Mouse (Mus musculus): ENCODE results near the gene Kcnd3. TPM values are rescaled to one million over a fixed set of nuclear protein-coding genes. Genes with fewer than 3 reads are reported as not detected.
A peak's percentile ranks its signal among the peaks of the same experiment; 100 is the strongest.

Gene Kcnd3
- polyA plus RNA-seq, 1 experiment = 42.6 TPM

DNA sequence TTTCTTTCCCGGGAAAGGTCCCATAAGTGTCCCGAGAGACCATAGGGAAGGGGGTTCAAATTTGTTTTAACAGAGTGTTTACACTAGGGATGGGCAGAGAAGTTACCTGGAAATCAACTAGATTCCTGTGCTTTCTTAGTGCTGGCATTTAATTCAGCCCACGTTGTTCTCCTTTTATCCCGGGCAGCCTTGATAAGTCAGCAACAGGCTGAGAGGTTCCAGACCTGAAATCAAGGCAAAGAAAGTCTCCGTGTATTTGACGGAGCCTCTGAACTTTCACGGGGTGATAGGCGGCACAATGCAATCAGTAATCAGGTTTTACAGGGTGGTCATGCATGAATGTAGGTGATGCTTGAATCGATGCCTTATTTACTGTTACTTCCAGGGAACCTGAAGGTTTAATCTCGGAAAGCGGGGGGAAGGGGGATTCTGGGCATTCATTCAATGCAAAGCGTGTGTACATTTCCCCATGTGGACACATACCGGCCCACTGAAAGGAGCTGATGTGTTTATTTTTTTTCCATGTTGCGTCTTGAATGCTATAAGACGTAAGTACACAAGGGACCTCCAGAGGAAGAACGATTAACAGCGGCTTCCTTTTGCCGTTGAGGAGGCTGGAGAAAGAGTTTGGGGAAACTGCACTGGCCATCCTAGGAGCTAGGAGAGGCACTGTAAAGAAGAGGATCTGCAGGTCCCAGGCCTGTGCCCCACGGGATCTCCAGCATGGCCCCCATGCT, 1.3 kb downstream of the Kcnd3 start:
- DNase-seq (ENCODE audit: extremely low spot score in 1 of 2, low spot score in 1 of 2) = no peak

DNA sequence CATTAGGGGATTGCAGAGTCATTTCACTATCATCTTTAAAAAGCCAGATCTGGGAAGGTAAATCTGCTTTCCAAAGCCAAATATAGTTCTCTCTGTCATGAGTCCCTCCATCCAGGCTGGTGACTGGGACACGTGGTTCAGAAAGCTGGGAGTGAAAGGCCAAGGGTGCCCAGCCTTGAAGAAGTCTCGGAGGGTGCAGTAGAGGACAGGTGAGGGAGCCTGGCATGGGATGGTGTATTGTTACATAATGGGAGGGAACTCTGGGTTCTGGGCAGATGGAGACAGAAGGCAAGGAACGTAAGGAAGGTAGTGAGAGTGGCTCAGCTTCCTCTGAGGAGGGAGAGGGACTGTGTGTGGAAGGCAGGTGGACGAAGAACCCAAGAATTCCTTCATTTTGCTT, 5.5 kb downstream of the Kcnd3 start:
- no peak for DNase-seq (ENCODE audit: extremely low spot score in 1 of 2, low spot score in 1 of 2)

DNA sequence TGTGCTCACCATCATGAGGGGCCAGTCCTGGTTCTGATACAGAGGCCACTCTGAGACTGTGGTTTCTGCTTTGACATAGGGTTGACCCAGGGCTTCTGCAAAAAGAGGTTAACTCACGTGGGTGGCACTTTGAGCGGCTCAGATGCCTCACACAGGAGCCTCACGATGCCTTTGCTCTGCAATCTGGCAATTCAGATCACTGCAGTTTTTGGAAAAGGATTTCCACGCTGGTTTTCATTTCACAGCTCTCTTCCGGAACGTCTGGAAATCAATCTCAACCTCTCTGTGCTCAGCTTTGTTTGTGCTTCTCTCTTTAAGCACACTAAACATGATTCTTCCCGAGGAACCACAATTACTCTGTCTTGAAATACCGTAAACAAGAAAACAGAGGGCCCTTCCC, 14.4 kb downstream of the Kcnd3 start:
- DNase-seq (ENCODE audit: extremely low spot score in 1 of 2, low spot score in 1 of 2) = no peak

DNA sequence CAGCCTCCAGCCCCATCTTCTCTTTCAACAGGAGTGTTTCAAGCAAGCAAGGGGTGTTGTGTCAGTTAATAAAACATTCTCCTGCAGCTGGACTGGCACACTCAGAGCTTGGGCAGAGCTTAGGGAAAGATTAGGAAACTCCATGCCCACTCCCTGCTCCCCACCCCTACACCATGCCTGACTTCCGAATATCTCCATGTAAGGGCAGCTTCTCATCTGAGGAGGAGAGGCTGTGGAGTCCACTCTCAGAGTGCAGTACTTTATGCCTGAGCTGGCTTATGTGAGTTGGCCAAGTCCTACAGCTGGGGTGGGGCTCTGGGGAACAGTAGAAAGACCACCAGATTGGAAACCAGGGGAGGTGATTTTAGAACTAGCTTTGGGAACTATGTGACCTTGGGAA, 20.4 kb downstream of the Kcnd3 start:
- DNase-seq (ENCODE audit: extremely low spot score in 1 of 2, low spot score in 1 of 2) = no peak

DNA sequence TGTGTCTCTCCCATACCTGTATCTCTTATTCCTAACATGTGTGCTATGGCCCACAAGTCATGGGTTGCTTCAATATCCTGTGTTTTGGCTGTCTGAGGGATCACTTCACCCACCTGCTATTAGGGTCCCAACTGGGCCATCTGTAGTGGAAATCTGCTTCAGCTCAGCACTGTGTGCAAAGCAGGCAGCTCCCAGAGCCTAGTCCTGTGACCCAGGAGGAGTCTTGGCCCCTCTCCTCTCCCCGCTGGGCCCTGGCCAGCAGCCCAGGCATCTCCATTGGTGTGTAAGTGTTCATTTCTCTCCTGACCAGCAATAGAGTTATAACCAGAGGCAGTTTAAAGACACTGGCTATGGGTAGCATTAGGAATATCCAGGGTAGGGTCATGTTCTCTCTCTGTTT, 24.3 kb downstream of the Kcnd3 start:
- no peak for DNase-seq (ENCODE audit: extremely low spot score in 1 of 2, low spot score in 1 of 2)

DNA sequence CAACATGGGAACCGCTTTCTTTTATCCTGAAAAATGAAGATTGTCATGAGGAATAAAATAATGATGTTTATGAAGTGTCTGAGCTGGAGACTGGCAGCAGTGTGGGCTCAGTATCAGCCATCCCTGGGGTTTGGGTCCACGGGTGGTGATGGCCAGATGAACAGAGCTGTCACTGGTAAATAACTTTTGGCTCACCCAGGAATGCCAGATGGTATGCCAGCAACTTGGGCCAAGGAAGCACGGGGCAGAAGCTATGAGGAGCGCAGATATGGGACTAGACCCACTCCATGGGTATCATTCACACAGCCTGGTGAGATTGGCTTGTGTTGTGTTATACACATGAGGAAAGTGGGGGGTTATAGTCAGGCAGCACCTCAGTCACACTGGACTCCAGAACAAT, 26.7 kb downstream of the Kcnd3 start:
- DNase-seq (ENCODE audit: extremely low spot score in 1 of 2, low spot score in 1 of 2) = no peak

DNA sequence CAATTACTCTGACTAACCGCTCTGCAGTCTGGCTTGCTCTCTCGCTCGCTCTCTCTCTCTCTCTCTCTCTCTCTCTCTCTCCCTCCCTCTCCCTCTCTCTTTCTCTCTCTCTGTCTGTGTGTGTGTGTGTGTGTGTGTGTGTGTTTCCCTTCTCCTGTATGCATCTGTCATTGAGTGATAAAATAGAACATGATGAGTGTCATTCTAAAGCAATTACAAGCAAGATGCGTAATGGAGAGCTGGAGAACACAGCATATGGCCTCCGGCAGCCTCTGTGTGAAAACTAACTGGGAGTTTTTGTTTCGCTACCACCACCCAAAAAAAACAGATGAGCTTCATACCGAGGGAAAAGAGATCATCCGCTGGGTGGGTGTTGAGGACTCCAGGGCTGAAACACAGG, 29.3 kb downstream of the Kcnd3 start:
- no peak for DNase-seq (ENCODE audit: extremely low spot score in 1 of 2, low spot score in 1 of 2)

DNA sequence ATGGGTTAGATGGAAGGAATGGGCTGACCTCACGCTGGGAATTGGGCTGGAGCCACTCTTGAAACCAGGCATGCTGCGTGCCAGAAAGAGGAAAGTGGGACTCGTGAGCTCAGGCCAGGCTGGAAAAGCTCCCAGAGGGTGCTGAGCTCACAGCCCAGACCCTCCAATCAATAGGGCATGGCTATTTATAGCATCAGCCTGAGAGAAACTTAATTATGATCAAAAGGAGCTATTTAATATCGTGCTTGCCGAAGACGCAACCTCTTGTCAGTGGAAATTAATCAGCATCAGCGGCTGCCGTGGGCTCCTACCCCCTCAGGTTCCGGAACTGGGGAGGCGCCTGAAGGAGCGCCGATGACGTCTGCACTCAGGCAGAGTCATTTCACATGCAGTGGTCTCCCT, 31.5 kb downstream of the Kcnd3 start:
- no peak for DNase-seq (ENCODE audit: extremely low spot score in 1 of 2, low spot score in 1 of 2)

DNA sequence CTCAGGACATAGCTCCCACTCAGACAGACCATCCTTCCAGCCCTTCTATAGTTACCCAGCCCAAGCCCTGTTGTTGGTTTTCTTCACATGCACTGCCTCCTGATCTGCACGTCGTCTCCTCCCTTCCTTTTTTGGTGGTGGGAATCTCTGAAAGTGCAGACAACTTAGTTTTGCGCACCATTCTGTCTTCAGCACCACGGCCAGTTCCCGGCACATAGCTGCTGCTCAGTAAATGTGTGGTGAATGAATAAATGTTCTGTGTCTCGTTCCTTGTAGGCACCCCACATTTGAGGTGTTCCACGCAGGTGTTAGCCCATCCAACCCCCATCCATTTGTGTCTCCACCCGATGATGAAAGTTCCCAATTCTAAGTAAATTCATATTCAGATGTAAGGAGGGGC, 35.0 kb downstream of the Kcnd3 start:
- no peak for DNase-seq (ENCODE audit: extremely low spot score in 1 of 2, low spot score in 1 of 2)

DNA sequence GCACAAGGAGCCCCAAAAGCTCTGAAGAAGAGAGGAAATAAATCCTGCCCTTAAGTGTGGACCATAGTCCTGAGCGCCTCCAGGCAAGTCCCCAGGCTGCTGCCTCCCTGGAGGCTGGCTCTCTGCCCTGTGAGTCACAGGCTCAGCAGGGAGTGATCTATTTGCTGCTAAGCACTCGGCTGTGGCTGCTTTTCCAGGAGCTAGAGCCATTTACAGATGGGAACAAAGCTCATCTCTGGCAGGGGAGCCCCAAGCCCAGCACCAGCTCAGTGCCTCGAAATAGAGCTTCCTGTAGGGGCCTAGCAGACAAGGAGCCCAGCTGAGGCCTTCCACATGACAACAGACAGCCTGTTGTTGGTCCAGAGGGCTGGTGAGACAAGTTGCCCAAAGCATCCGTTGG, 37.5 kb downstream of the Kcnd3 start:
- peak; percentile 71 to 85 for DNase-seq (ENCODE audit: extremely low spot score in 1 of 2, low spot score in 1 of 2)

DNA sequence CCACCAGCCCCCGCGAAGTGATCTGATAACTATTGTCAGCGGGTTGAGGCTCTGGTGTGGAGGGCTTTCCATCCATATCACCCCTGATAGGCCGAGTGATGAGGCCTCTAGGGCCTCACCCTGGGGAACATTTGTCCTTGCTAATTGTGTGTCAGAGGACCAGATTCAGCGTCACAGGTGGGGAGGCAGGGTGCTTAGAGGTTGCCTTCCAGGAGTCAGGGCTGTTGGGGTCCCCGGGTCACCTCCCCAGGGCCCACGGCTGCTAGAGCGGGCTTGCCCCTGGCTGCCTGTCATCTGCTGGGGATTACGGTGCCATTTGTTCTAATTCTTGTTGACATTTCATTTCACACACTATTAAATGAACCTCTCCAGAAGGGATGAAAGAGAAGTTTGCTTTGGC, 42.8 kb downstream of the Kcnd3 start:
- no peak for DNase-seq (ENCODE audit: extremely low spot score in 1 of 2, low spot score in 1 of 2)

DNA sequence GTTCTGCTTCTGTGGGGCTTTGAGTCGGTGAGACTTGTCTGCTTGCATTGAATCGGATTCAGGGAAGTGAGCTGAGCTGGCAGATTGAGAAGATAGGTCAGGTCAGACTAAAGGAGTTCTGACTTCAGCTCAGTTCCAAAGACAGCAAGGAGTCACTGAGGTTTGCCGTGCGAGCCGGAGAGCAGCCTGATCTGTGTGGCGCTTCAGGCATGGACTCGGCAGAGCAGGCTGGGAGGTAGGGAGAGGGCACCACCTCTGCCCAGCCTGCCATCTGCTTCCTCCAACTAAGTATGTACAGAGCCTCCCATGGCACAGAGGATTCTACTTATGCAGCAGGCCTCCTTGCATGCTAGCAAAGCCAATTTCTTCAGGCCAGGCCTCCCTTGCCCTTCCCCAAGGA, 44.1 kb downstream of the Kcnd3 start:
- DNase-seq (ENCODE audit: extremely low spot score in 1 of 2, low spot score in 1 of 2) = no peak

DNA sequence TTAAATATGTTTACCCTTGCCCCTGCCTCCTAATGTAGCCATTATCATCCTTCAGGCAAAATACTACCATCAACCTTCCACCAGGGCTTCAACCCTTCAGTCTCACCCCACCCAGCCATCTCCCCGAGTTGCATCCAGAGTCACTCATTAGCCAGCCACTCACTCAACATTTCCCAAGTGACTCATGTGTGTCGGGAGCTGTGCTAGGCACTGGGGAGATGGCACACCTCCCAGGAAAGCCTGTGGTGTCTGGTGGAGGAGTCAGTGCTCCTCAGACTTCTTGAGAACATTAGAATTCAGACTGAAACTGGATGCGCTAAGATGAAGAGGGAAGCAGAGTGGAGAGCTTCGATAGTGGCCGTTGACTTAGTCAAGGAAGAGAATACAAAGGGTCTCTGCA, 44.8 kb downstream of the Kcnd3 start:
- DNase-seq (ENCODE audit: extremely low spot score in 1 of 2, low spot score in 1 of 2) = no peak

DNA sequence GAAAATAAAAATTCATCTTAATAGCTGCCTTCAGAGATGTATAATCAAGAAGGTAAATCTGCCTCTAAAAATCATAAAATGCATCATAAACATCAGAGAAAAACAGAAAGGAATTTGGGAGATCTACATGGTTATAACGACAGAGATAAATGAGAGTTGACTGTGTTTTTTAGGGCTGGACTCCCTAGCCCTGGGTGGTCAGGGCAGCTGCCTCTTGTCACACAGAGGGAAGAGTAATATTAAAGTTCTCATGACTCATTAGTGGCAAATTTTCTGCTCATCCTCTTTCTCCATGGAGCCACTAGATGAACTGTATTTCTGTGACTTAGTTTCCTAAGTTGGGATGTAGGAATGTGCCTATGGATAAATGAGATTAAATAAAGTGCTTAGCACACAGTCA, 48.9 kb downstream of the Kcnd3 start:
- DNase-seq (ENCODE audit: extremely low spot score in 1 of 2, low spot score in 1 of 2) = no peak

DNA sequence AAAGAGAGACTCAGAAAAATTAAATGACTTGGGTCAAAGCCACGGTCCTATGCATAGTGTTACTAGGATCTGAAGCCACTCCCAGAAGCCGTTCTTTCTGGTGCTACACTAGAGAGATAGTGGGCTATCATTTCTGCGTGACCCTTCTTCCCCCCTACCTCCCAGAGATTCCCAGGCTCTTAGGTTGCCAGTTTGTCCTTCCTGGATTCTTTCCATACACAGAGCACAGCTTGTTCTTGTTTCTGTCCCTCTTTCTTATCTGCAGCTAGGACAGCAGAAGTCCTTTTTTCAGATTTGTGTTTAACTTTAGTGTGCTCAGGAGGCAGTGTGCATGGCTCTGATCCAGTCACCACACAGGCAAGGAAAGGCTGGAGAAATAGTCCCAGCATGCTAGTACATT, 52.1 kb downstream of the Kcnd3 start:
- DNase-seq (ENCODE audit: extremely low spot score in 1 of 2, low spot score in 1 of 2) = no peak

DNA sequence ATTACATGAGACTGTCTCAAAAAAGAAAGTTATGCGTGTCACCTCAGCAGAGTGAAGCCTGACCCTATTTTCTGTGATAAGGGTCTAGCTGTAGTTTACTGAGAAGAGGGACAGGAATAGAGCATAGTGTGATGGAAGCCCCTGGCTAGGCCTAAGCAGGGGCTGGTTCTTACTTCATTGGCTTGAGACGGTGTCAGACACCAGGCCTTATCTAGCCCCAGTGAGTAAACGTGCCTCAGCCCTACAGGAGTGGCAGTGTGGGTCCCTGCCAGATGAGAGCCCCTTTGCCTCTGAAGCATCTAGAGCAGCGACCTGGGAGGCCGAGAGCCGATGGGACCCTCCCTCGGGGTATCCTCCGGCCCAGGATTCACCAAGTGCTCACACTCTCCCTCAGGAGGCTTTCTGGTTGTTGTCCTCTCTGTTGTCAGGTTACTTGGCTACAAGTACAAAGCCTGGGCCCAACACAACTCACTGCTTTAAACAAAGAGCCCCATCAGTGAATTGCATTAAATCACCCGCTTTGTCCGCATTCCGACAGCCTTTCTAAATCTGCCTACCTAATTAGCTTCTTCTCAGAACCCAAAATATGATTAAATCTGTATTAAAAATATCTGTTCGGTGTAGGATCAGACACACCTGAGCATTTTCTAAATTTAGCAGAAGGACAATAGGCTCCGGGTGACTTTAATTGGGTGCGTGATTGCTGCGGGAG, 53.2 kb downstream of the Kcnd3 start:
- DNase-seq (ENCODE audit: extremely low spot score in 1 of 2, low spot score in 1 of 2) = no peak

DNA sequence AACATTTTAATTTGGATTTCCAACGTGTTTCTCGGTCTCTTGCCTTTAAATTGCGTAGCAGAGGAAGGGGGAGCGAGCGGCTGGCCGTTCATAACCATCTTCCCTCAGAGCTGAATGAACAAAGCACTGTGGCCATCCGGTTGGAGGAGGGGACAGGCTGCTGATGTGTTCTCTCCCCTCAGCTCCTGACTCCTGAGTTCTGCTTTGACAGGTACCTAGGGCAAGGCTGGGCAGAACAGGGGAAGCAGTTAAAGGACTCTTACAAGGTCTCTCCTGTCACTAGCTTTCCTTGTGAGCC, 53.7 kb downstream of the Kcnd3 start:
- no peak for DNase-seq (ENCODE audit: extremely low spot score in 1 of 2, low spot score in 1 of 2)

DNA sequence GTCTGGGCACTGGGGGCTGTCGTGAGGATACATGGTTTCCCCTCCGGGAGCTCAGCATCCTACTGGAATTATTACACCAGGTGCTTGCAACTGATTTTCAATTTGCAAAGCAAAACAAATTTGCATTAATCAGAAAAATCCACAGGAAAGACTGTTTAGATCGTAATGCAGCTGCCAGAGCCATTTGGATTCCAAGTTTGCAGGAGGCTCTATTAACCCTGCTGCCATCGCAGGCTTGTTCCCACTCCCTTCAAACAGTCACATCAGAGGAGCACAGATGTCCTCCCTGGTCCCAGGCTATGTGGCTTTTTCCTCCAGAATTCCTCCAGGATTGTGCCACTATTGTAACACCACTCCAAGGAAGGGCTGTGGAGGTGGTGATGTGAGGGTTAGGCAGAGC, 54.5 kb downstream of the Kcnd3 start:
- no peak for DNase-seq (ENCODE audit: extremely low spot score in 1 of 2, low spot score in 1 of 2)

DNA sequence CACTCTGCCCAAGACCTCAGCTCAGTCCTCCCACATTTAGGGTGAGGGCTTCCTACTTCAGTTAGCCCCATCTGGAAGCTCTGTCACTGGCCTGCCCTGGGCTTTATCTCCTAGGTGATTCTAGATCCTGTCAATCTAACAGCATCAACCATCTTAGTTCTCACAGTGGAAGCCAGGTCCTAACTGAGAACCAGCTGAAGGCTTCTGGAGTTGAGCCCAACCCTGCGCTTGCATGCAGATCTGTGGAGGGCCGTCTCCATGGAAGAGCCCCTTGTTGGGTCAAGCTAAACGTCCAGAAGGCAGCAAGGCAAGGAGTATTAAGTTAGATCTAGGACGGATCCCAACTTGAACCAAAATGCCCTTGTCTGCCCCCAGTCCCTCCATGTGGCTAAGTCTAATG, 57.2 kb downstream of the Kcnd3 start:
- DNase-seq (ENCODE audit: extremely low spot score in 1 of 2, low spot score in 1 of 2) = no peak

DNA sequence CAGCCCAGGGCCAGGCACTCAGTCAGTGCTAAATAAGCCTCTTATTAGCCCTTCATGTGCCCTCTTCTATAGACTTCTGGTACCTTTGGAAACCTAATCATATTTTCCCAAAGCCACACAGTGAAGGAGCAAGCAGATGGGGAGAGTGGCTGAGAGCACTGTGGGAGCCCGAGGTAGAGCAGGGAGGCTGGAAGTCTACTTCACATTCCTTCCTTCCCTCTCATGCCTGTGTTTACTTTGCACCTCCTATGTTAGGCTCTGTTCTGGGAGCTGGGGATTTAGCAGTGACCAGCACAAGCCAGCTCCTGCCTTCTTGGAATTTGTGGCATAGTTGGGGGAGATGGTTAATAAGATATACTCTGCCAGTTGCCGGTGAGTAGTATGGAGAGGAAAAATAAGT, 59.7 kb downstream of the Kcnd3 start:
- DNase-seq (ENCODE audit: extremely low spot score in 1 of 2, low spot score in 1 of 2) = no peak

DNA sequence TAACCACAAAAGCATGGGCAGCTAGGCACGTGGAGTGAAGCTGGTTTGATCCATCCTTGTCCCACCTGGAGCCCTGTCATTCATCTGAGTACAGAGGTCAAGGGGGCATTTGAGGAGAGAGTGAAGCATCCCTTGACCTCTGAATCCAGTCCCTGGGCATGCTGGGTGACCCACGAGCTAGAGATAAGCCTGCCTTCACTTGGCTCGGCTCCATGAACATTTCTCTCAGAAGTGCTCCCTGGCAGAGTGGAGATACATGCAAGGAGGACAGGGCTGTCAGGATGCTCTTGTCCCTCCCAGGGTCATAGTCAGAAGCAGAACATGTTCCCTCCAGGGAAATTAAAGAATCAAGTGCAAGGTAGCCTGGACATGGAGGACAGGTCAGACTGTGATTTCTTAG, 62.1 kb downstream of the Kcnd3 start:
- DNase-seq (ENCODE audit: extremely low spot score in 1 of 2, low spot score in 1 of 2) = no peak

DNA sequence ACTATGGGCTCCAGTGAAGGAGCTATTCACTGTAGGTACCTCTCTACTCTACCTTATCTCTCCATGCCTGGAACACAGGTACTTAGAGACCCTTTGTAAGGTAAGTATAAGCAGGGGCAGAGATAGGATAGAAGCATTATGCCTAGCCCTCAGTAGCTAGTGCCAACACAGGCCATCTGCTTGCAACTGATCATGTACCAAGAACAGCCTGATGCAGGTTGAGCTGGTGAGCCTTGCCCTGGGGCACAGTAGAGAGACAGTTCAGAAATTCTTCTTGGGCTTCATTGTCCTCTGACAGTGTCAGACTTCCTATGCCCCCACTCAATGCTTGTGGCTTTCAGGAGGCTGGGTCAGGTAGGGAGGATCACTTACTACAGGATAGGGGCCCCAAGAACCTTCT, 62.9 kb downstream of the Kcnd3 start:
- DNase-seq (ENCODE audit: extremely low spot score in 1 of 2, low spot score in 1 of 2) = no peak

DNA sequence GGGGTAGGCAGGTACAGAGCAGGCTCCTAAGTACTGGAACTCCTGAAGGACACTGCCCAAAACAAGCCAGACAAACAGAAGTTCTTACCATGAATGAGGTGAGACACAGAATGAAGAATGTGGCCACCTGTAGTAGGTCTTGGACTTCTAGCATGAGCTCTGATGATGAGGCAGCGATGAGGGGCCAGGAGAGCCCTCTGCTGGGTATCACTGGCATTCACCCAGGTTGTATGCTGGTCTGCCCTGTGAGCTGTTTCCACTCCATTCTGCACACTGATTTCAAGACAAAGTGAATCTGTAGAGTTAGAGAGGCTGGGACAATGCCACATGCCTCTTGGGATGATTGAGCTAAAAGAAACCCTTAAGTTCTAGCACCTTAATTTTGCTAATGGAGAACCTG, 63.5 kb downstream of the Kcnd3 start:
- DNase-seq (ENCODE audit: extremely low spot score in 1 of 2, low spot score in 1 of 2) = no peak

Measured in frontal cortex, adult 2 months (tissue).